Mouse (Mus musculus) urinary bladder, adult 18-20 months (tissue): ENCODE measurements at regions not wholly inside any gene's neighbourhood (a gene's known extent, or its start where the extent isn't known, plus 50 kb on each side); places are given as distances from the start of the nearest gene placed in this dataset.

ENCODE experiments used
- DNase-seq, 2 experiments: peaks; one replicate each; pipeline ENCODE4 v3.0.0; 2022; ENCODE audit warnings: low spot score in 2 of 2, mixed read lengths in 2 of 2

DNA sequence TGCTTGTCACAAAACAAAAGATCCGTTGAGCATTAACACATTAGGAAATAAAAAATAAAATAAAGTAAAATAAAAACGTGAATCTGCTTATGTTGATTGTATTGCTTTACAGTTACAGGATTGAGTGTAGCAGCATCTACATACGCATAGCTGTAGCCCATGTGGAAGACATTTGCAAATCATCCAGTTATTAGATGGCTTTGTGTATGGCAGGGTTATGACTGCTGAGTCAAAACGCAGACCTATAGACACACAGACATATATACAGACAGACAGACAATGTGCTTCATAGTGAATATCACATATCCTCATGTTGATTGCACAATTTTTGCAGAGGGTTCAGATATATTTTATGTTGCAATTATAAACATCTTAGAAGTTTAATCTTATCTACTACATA is 64.5 kb downstream of the Gm11146 start:
- DNase-seq: no peak

DNA sequence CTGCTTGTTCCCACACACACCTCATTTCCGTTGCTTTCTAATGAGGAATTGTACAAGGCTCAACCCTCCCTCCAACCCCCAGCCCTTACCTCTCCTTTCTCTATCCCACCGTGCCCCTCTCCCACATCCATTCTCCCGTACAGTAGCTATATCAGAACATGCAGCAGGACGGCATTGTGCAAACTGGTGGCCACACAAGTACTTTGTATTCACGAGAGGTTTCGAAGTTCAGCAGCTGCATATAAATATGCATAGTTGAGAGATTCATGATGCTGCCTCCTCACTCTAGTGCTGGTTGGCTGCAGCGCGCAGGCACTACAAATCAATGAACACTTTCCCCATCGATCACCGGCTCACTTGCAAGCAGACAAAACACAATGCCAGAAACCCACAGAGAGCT is 65.1 kb downstream of the Gm11146 start:
- DNase-seq: no peak

DNA sequence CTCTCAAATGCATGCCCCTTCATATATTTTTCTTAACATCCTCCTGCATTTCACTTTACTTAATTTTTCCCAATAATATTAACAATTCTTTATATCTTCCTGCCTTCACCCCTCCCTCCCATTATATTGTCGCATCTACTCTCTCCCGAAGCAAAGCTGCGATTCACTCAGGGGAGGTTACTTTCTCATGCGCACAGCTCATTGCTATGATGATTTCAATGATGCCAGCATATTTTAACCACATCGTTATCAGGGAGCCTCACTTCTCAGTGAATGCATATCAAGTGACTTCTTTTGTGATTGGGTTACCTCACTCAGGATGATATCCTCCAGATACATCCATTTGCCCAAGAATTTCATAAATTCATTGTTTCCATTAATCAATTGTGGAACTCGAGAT is 65.6 kb downstream of the Gm11146 start:
- DNase-seq: no peak

DNA sequence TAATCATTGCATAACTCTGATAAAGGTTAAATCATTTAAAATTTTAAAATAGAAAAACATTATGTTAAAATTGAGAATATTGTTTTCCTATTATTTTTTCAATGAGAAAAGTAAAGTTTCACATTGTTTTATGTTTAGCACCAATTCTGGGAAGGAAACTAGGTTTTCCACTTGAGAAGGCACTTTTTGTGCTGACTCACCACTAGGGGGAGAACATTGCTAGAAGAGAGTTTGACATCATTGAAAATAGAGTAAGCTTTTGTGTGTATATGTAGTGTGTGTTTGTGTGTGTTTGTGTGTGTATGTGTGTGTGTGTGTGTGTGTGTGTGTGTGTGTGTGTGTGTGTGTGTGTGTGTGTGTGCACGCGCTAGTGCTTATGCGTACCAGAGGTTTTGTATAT is 66.9 kb downstream of the Gm11146 start:
- DNase-seq: no peak

DNA sequence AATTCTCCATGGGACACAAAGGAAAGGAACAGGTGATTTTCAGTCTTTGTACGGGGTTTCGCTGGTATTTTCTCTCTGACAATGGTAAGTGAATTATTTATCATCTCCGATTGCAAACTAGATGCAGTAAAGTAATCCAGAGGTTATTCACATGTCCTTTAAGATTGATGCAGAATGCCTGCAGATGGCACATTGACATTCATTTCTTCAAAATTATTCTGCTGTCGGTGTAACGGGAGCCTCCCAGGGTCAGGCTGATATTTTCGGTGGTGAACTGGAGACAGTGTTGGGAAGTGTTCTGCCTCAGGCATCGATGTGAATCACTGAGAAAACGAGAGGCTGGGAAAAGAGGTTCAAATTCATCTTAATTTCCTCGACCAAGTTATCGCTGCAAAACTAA is 70.3 kb downstream of the Gm11146 start:
- no peak for DNase-seq

DNA sequence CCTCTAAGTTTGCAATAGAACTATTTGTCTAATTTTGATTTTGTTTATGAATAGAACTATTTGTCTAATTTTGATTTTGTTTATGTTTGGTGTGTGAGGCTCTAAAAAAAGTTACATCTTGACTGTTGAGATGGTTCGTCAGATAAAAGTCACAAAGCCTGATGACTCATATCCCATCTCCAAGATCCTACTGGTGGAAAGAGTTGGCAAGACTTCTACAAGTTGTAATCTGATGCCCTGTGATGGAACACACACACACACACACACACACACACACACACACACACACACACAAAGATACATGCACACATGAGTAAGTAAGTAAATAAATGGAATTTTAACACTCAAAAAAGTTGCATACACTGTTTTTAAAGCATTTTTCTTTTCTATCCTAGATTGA is 73.9 kb downstream of the Gm11146 start:
- DNase-seq: no peak

DNA sequence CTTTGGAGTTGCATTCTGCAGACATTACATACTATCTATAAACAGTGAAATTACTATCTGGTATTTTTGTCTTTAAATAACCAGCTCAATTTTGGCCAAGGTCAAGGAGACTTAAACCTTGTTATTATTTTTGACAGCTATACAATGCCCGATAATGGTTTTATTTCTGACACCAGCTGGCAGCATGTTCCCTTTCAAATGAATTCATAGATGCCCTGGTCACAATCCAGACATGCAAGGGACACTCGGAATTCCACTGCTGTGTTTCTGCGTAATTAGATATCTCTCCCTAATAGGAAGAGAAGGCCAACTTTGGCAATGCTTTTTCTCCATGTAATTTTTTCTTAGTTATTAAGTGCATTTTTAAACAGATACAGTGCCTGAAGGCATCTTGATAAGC is 87.3 kb downstream of the Gm11146 start:
- DNase-seq: no peak

DNA sequence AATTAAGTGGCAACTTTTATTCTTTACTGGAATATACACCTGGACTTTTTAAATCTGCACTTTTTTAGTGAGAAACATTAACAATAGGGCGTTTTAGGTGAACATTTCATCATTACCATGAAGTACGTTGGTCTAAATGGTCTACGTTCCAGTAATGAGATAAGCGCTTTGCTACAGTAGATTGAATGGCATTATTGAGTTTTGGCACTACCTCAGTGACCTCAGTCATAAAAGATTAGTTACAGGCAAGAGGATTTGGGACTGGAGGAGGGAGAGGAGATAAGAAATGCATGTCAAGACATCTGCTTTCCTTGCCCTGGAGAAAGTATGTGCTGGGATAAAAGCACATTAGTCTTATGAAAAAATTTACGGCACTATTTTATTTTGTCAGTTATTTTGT is 98.3 kb downstream of the Gm11146 start:
- DNase-seq: no peak

DNA sequence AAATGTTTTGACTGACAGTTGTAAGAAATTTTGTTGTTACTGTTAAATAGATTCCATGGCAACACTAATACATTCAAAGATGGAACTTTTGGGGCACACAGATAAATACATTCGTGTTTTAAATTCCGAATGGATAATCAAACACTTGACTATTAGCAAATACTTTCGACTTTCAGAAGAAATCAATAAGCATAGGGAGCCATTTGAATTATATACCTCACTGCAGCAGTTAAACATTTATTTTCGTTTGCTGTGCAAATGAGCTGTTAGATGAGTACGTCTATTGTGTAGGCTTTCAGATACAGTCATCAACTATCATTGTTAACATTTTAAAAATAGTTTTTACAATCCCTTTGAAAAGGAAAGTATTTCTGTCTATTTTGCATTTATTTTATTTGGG is 99.0 kb downstream of the Gm11146 start:
- no peak for DNase-seq

DNA sequence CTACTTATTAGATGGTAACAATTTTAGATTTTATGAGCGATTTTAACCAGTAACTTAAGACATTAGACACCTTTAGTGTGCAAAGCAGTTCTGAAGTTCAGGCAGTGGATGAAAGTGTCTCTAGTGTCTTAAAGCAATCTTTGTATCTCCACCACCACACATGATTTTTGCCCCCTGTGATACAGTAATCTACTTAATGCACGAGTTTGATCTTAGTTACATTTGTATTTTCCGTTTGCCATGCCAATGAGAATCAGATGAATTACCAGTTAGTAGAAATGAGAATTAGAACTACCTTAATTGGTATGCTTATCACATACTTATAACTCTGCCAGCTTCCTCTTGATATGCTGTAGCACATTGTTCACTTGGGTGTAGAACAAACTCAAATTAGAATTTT is 99.9 kb downstream of the Gm11146 start:
- DNase-seq: no peak

DNA sequence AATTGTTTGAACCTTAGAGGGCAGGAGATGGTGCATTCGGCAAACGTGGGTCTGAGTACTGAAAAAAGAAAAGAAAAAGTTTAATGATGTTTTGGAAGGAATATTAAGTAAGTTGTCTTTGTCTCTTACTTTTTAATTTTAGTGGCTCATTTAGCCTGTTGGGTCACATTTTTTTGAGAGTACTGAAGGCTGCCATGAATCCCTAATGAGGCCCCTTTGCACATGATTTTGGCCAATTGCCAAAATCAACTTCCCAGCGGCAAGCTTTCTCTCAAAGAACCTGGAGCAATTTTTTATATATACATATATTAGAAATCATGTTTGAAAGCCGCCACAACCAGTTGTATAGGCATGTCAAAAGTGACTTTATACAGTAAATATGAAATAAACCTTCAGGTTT is 100.9 kb downstream of the Gm11146 start:
- no peak for DNase-seq

DNA sequence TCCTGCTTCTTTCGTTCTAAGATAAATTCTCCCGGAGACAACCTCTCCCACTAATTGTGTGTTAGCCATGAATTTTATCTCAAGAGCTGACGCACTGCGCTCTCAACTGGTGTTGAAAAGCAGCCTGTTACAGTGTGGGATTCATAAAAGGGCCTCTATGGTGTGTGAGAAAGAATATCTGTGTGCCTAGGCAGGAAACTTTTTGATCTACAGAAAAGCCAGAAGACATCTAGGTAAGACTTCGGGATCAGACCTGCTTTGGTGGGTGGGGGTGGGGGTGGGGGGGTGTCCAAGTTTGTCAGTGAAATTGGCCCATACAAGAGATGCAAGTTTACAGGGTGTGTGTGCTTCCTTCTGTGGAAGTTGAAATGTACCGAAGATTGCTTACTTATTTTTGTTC is 101.5 kb downstream of the Gm11146 start:
- DNase-seq: no peak

DNA sequence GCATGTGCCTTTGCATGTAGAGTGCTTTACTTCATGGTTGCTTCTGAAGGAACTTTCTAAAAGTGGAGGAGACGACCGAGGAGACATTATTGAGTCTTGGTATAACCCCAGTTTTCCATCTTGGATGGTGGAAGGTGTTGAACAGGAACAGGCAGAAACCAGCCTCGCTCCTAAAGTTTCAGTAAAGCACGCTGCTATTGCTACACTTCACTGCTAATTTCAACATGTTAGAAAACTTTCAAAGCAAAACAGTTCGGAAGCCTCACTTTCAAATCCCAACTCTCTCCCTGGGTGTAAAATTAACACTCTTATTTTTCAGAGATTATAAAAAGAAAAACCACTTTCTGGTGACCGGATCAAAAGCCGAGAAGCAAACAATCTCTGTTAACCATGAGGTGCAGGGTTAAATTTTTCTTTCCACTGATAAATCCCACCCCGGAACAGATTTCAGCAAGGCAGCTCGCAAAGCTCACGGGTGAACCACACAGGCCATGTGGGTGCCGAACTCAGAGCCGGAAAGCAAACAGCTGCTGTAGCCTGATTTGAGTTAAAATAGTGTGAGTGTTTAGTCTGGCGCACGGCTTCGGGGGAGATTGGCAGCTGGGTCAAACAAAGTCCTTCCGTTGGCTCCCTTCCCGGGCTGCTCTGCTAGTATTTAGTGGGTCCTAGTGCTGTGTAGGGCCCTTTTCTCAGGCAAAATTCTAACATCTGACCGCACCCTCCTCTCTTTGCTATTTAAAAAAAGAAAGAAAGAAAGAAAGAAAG is 102.2 kb downstream of the Gm11146 start:
- peak; percentile 30 to 65 for DNase-seq

DNA sequence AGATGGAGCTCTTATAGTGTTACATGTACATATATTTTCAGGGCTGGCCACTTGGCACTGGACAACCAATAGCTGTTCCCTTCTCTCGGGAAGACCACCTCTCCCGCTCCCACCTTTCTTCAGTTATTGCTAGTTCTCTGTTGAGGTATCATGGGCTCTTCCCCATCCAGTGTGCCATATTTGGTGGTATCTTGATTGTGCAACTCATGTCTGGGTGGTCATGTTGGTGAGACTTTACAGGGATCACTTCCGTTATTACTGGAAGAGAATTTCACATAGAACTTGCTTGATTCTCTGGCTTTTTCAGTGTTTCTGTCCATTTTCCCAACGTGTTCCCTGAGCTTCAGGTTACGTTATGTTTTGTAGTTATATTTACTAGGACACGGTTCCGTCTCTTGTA is 106.6 kb downstream of the Gm11146 start:
- DNase-seq: no peak

DNA sequence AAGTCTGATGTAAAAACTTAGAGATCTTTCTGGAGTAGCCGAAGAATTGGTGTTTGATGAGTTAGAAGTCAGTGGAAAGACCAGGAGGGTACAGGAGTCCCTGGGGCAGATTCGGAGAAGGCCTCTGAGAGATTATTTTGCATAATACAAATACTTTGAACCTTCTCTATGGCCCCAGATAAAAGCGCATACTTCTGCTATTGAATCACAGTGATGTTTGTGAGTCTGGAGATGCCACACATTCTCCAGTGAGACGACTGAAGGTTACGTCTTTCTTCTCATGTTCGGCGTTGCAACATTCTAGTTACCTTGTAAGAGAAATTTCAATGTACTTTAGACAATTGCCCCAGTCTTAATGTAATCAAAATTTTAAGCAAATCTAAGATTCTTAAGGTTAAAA is 107.9 kb downstream of the Gm11146 start:
- no peak for DNase-seq

DNA sequence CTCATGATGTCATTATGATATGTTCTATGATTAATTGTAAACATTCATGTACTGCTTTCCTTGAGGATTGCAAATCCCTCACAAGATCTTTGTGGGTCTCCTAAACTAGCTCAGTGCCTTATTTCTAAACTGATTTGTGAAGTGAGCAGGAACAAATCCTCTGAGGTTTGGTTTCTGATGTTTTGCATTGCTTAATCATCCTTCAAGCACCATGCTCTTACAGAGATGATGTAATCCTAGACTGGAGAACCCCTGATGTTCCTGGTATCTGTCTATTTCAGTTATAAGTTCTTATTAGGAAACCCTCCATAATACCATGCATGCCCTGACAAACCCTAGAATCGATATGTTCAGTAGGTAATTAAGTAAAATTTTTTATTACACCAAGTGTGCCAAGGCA is 113.7 kb downstream of the Gm11146 start:
- DNase-seq: no peak

DNA sequence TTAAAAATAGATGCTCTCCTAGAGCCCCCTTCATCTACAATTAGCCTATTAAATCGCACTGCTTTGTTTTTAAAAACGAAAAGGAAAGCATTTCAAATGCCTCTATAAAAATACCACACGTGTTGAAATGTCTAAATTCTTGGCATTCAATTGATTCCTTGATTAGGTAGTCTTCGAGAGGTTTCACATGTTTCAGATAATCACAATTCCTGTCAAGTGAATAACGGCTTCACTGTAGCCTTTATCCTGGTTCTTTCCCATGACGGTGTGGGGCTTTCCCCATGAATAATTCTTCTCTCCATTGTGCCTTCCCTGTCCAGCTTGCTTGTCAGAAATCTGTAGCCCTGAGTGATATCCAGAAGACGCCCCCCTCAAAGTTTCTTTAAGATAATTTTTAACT is 122.1 kb downstream of the Gm11146 start:
- no peak for DNase-seq

DNA sequence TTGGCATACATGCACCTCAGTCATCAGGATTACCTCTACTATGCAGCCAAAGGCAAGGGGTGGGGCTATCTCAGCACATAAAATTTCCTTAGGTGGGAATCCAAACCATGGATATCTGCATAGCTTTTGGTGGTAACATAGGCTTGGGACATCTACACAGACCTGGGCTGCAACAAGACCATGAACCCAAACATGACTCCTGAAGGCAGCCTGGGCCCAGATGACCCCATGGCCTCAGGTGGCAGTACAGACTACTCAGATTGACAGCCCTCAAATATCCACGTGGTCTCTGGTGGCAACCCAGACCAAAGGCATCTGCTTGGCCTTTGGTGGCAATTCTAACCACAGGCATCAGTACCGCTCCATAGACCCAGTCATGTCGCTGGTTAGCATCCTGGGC is 130.0 kb downstream of the Gm11146 start:
- no peak for DNase-seq

DNA sequence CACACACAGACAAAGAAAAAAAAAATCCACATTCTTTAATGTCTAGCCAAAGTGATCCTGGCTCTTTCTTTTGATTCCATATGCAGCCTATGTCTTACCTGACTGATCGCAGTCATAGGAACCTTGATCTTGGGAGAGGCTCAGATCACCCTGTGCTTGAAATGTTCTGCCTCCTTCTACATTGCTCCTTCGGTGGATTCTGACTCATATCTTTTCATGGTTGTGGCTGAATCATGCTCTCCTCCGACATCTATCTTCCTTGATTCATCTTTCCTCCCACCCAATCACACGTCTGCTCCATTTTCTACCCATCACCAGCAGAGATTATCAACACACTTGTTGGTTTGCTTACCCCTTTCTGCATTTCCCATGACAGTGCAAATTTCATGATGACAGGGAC is 132.0 kb downstream of the Gm11146 start:
- no peak for DNase-seq

DNA sequence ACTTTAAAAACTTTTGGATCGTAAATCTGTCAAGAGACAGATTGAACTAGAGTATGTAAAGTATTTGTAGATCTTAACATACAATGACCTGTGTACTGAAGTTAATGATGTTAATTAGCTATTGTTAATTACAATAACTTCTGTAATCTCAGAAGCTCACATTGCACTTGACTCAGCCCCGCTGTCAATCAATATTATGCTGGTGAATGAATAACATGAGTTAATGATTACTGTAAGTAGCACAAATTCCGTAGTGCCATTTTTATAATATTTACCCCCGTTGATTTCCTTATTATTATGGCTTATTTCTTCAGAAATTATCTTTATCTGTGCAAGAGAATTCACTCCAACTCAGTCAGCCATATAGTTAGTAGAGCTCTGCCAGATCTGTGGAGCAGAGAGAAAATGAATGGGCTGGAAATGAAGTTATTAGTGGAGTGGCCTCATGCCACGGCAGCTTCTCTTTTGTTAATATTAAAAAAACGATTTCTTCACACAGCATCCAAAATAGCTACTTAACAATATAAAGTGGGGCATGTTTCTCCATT is 132.5 kb downstream of the Gm11146 start:
- DNase-seq: no peak

DNA sequence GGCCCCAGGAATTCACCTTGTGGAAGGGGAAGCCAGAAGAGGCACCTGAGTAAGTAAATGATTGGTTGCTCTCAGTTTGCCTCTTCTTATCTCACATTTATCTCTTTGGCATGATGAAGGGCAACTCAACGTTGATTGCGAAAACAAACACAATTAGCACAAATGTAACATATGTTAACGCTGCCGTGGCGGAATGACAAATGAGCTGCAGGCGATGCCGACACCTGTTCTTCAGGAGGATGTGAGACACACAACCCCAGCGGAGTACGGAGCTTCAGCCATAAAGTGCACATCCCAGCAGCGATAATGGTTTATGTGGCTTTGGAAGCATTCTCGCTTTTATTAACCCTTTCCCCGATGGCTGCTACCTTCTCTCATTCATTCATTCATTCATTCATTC is 134.7 kb downstream of the Gm11146 start:
- no peak for DNase-seq

DNA sequence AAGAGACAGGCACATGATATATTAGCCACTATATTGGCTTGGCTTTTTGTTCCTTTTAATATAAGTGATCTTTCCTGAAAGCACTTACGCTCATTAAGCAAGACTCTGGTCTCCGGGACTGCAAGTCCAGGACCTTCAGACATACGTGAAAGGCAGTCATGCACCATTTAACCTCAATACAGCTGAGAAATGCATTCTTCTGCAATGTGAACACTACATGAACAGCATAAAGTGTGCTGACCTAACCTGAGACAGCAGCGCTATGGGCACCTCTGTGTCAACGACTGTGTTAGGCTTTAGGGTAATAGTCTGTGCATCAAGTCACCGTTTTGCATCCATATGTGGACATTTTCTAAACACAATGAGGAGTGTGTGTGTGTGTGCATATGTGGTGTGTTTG is 137.3 kb downstream of the Gm11146 start:
- no peak for DNase-seq

DNA sequence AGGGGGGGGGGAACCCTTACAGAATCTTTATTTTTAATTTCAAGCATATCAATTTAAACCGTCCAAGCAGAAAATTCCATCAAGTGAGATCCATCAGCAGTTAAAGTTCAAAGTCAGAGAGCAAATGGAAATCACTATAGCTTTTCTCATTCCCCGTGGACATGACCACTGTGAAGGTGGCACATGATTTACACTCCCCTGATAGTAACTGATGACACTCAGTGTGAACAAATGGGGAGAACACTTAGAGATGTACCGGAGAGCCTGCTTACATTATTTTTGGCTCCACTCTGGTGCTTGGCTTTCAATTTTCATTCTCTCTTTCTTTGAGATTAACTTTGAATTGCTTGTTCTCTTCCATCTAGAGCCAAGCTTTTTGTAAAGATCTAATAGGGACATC is 140.0 kb downstream of the Gm11146 start:
- no peak for DNase-seq

DNA sequence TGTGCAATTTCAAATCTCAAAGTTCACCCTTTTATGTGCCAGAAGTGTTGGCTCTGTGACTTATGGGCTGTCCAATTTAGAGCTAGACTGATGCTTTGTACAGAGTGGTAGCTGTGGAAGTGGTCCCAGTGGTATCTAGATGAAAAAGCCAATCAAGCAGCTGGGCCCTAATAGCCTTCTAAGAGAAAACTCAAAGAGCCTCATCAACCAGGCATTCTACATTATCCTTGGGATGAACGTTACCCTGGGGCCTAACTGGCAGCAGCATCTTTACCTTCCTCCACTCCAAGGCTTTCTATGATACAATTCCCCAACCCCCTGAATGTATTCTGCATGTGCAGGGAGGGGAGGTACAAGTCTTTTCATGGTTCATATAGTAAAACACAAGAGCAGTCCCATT is 140.4 kb downstream of the Gm11146 start:
- DNase-seq: no peak
